Mouse (Mus musculus) heart, embryonic 15.5 days (tissue): ENCODE data around the gene Plekha6. TPM values are rescaled to one million over a fixed set of nuclear protein-coding genes. Genes with fewer than 3 reads are reported as not detected.

Source experiments
- ATAC-seq: fragments of 200-750 bp; cut with Nextera tagmentation; replicated peaks from 2 replicates; pipeline ENCODE4 v1.8.0; 2017; ENCODE audit warnings: low read depth, moderate TSS enrichment; ENCODE audit not compliant: insufficient number of reproducible peaks, insufficient read depth, low FRiP score
- H3K27ac ChIP-seq: fragments of 300-500 bp; sonication (generic); 2 replicates; pipeline ENCODE4 v1.5.1; 2015; ENCODE audit warnings: mild to moderate bottlenecking, inconsistent platforms
- H3K27me3 ChIP-seq: fragments of 300-500 bp; sonication (generic); 2 replicates; pipeline ENCODE4 v1.6.1; 2015; ENCODE audit warnings: inconsistent platforms
- H3K36me3 ChIP-seq: fragments of 300-500 bp; sonication (generic); 2 replicates; pipeline ENCODE4 v1.6.1; 2015; ENCODE audit warnings: mild to moderate bottlenecking, inconsistent platforms
- H3K4me1 ChIP-seq: fragments of 300-500 bp; sonication (generic); replicated peaks from 2 replicates; pipeline ENCODE4 v1.6.1; 2015; ENCODE audit warnings: inconsistent platforms
- H3K4me2 ChIP-seq: fragments of 300-500 bp; sonication (generic); 2 replicates; pipeline ENCODE4 v1.6.1; 2015; ENCODE audit warnings: inconsistent platforms, mild to moderate bottlenecking, moderate library complexity
- H3K4me3 ChIP-seq: fragments of 300-500 bp; sonication (generic); 2 replicates; pipeline ENCODE4 v1.5.1; 2015; ENCODE audit warnings: mild to moderate bottlenecking, inconsistent platforms
- H3K9ac ChIP-seq: fragments of 300-500 bp; sonication (generic); 2 replicates; pipeline ENCODE4 v1.6.1; 2015; ENCODE audit warnings: mild to moderate bottlenecking, inconsistent platforms
- H3K9me3 ChIP-seq: fragments of 300-500 bp; sonication (generic); replicated peaks from 2 replicates; pipeline ENCODE4 v1.6.1; 2016; ENCODE audit warnings: inconsistent platforms
- WGBS: fragments of 180-500 bp; shearing (Covaris S2); methylation state at CpG from one replicate; pipeline ENCODE4 v1.1.7; 2015; ENCODE audit warnings: mixed read lengths; 5-methylcytosine and 5-hydroxymethylcytosine counted together
- polyA plus RNA-seq: library from polyadenylated mRNA; unstranded; fragments of >200 nt; fragmentation: Nextera tagmentation; extraction: Ambion mirVana; gene quantifications from 2 replicates; pipeline ENCODE4 v1.2.1, GENCODE M21; 2015

Plekha6 gene
- polyA plus RNA-seq, 1 experiment from 2014 or later = 12.2 TPM

DNA sequence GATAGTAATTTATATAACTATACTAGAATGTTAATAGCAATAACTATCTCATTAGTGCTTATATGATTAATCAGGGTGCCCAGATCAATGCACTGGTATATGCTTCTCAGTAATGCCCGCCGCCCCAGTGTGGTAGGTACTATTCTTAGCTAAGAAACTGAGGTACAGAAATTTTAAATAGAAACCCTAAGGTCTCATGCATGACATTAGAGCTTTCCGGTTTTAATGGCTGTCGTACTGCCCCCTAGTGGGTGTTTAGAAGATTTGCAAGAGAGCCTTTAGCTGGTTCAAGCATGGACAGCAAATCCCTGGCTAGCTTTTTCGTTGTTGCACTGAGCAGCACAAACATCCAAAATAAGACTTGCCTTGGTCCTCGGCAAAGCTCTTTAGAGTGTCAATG, 143.3 kb downstream of the Plekha6 start:
- no peaks in the 10 kb centered on the region for H3K9me3 ChIP-seq
- H3K27me3 ChIP-seq = 0 out of 2 replicates have a peak, but pooled peaks cover 3% of the 10 kb centered on the region
- no peaks in the 10 kb centered on the region for H3K36me3 ChIP-seq
- H3K4me2 ChIP-seq = no peak overlapping the region
- H3K4me3 ChIP-seq = no peak overlapping the region
- 9% methylated on average over 6 of the region's 6 CpGs for WGBS
- no peak overlapping the region for H3K9ac ChIP-seq
- H3K4me1 ChIP-seq = peaks cover 17% of the 10 kb centered on the region
- H3K27ac ChIP-seq = no peak overlapping the region
- no peak for ATAC-seq

DNA sequence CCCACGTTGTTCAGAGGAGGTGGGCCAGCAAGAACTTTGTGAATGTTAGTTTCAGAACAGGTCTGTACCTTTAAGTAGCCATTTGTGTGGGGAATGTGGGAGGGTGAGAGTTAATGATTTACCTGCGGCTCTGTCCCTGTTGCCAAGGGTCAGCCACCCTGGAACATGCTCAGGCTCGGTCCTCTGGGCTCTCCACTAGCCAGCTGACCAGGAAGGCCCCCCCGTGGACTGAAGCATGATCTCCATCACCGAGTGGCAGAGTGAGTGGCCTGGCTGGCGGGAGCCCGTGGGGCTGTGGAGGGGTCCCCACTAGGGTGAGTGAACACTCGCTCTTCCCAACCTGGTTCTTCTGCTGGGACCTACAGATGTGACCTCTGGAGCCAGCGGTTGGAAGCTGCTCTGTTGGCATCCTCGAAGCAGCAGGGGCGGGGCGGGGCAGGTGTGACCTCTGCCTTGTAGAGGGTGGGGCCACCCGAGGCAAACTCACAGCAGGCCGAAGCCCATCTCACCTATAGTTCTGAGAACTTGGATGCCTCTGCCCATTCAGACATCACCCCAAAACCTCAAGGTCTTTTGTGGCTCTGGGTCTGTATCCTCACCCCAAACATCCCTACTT, 145.8 kb downstream of the Plekha6 start, which contains the start of gene Golt1a:
Gene Golt1a (plus strand): TSS at position 149 of the 616 bp plus-strand sequence.
- 68% methylated on average over 14 of the region's 14 CpGs for WGBS
- ATAC-seq = no peak; the same call in 1 of the 2 replicates
- no peaks in the 10 kb centered on the region for H3K9me3 ChIP-seq
- peaks cover 8% of the 10 kb centered on the region for H3K4me1 ChIP-seq
- no peak within 1 kb of the TSS for H3K4me3 ChIP-seq
- no peak within 1 kb of the TSS for H3K27ac ChIP-seq
- H3K27me3 ChIP-seq = 0 out of 2 replicates have a peak, but pooled peaks cover 3% of the 10 kb centered on the region
- no peaks in the 10 kb centered on the region for H3K36me3 ChIP-seq
- H3K9ac ChIP-seq = no peak within 1 kb of the TSS
- H3K4me2 ChIP-seq = no peak within 1 kb of the TSS

DNA sequence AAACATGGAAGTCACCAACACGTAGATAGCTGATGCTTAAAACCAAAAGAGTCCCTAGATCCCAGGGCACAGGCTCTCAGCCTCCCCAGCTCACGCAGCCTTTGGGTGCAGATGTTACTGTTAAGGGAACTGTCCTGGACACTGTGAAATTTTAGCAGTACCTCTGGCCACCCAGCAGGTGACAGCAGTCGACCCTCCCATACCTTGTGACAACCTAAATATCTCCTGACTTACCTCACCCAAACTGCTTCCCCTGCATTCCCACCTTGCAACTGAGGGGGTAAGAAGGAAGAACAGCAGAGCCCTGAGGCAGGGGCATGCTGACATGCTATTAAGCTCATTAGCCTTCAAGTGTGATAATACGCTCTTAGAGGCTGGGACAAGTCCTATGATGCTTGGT, 147.2 kb downstream of the Plekha6 start:
- Histone ChIP-seq H3K9me3 (no peaks in the 10 kb centered on the region), H3K9ac (no peak overlapping the region), H3K4me2 (no peak overlapping the region), H3K4me3 (no peak overlapping the region), H3K27ac (no peak overlapping the region), H3K36me3 (no peaks in the 10 kb centered on the region), H3K4me1 (peaks cover 8% of the 10 kb centered on the region), H3K27me3 (0 out of 2 replicates have a peak, but pooled peaks cover 3% of the 10 kb centered on the region)
- WGBS = 59% methylated on average over 4 of the region's 4 CpGs
- no peak for ATAC-seq

DNA sequence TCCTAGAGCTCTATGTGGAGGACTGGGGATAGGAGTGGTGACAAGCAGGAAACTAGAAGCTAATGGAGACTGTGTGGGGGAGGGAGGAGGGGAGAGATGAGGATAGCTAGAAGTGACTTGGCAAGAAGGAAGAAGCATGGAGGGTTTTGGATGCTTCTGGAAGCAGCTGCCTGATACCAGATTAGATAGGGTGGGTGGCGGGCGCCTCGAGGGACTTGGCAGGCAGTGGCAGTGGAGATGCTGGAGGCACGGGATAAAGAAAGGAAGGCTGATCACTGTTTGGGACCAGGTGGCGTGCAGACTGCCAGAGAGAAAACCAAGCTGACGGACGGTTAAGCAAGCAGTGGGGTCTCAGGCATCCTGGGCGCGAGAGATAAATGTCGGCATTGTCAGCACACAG, 147.9 kb downstream of the Plekha6 start:
- no peak overlapping the region for H3K27ac ChIP-seq
- no peaks in the 10 kb centered on the region for H3K9me3 ChIP-seq
- H3K4me1 ChIP-seq = peaks cover 6% of the 10 kb centered on the region
- ATAC-seq = no peak
- 14% methylated on average over 10 of the region's 10 CpGs for WGBS
- no peaks in the 10 kb centered on the region for H3K36me3 ChIP-seq
- no peak overlapping the region for H3K4me3 ChIP-seq
- no peak overlapping the region for H3K9ac ChIP-seq
- no peak overlapping the region for H3K4me2 ChIP-seq
- H3K27me3 ChIP-seq = 0 out of 2 replicates have a peak, but pooled peaks cover 3% of the 10 kb centered on the region

DNA sequence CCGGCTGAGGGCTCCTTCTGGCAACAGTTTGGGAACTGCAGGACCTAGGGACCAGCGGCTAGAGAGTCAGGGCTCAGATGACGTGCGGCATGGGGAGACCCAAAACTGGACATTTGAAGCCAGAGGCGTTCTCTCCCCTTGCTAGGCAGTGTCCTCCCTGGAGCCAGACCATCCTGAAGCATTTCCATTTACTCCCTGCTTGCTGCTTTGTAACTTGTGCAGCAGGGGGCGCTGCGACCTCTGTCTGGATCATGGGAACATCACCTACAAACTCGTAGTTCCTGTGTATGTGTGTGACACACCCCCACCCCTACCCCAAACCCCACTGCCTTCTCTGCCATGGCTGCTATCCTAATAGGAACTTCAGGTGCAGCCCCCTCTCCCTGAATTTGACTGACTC, 150.4 kb downstream of the Plekha6 start:
- no peak overlapping the region for H3K27ac ChIP-seq
- H3K9me3 ChIP-seq = 0 out of 2 replicates have a peak, but pooled peaks cover 3% of the 10 kb centered on the region
- H3K4me1 ChIP-seq = peaks cover 3% of the 10 kb centered on the region
- ATAC-seq = no peak
- WGBS = 23% methylated on average over 8 of the region's 8 CpGs
- H3K4me3 ChIP-seq = no peak overlapping the region
- H3K36me3 ChIP-seq = no peaks in the 10 kb centered on the region
- H3K4me2 ChIP-seq = no peak overlapping the region
- H3K27me3 ChIP-seq = 0 out of 2 replicates have a peak, but pooled peaks cover 3% of the 10 kb centered on the region
- no peak overlapping the region for H3K9ac ChIP-seq

DNA sequence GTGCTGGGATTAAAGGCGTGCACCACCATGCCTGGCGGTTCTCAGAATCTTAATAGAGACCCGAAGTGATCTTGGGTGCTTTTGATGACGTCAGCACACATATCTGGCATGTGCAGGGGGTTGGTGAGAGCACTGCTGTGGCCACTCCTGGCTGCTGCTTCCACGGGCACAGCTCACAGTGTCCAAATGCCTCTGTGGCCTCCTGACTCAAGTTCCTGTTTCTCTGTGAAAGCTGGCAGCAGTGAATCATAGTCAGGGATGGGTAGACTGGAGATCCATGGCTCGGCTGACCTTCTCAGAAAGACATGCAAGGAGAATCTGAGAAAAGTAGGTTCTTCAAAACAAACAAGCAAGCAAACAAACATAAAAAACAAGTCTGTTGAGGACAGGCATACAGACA, 151.8 kb downstream of the Plekha6 start:
- Histone ChIP-seq H3K4me1 (peaks cover 3% of the 10 kb centered on the region), H3K9ac (no peak overlapping the region), H3K27me3 (no peaks in the 10 kb centered on the region), H3K9me3 (0 out of 2 replicates have a peak, but pooled peaks cover 3% of the 10 kb centered on the region), H3K36me3 (no peaks in the 10 kb centered on the region), H3K4me3 (no peak overlapping the region), H3K4me2 (no peak overlapping the region), H3K27ac (no peak overlapping the region)
- WGBS = 69% methylated on average over 6 of the region's 6 CpGs
- ATAC-seq = no peak

DNA sequence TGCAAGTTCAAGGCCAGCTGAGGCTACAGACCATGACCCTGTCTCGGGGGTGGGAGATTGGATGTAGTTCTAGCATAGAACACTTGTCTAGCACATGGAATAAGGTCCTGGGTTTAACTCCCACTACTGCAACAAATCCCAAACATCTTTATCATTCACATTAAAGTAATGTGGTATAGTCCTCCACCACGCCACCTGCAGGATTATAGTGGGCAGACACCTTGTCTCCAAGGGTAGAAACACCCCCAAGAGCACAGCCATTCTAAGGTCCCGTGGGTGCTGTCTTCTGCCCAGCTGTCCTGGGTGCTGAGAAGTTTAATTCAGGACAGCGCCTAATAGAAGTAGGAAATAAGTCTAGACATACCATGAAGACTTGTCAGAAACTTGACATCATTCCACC, 152.6 kb downstream of the Plekha6 start:
- H3K27me3 ChIP-seq = no peaks in the 10 kb centered on the region
- no peak overlapping the region for H3K27ac ChIP-seq
- H3K4me3 ChIP-seq = no peak overlapping the region
- 0 out of 2 replicates have a peak, but pooled peaks cover 3% of the 10 kb centered on the region for H3K9me3 ChIP-seq
- H3K4me1 ChIP-seq = peaks cover 3% of the 10 kb centered on the region
- no peak overlapping the region for H3K9ac ChIP-seq
- 80% methylated on average over 4 of the region's 4 CpGs for whole genome bisulfite sequencing
- no peaks in the 10 kb centered on the region for H3K36me3 ChIP-seq
- no peak for ATAC-seq
- H3K4me2 ChIP-seq = no peak overlapping the region

DNA sequence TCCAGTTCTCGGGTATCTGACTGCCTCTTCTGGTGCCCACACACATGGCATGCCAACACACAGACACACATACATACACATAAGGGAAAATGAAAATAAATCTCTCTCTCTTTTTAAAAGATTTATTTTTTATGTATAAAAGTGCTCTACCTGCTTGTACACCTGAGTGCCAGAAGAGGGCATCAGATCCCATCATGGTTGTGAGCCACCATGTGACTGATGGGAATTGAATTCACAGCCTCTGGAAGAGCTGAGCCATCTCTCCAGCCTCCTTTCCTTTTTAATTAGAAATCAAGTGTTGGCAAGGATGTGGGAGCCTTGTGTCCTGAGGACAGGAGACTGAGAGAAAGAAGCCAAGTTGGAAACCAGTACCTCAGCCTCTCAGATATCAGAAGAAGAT, 153.1 kb downstream of the Plekha6 start:
- H3K9ac ChIP-seq = no peak overlapping the region
- H3K27me3 ChIP-seq = no peaks in the 10 kb centered on the region
- H3K4me3 ChIP-seq = no peak overlapping the region
- ATAC-seq = no peak
- H3K27ac ChIP-seq = no peak overlapping the region
- H3K9me3 ChIP-seq = 0 out of 2 replicates have a peak, but pooled peaks cover 3% of the 10 kb centered on the region
- 78% methylated on average over 1 of the region's 1 CpGs for WGBS
- H3K4me2 ChIP-seq = no peak overlapping the region
- no peaks in the 10 kb centered on the region for H3K36me3 ChIP-seq
- H3K4me1 ChIP-seq = peaks cover under 1% of the 10 kb centered on the region; the same call in 1 of the 2 replicates

DNA sequence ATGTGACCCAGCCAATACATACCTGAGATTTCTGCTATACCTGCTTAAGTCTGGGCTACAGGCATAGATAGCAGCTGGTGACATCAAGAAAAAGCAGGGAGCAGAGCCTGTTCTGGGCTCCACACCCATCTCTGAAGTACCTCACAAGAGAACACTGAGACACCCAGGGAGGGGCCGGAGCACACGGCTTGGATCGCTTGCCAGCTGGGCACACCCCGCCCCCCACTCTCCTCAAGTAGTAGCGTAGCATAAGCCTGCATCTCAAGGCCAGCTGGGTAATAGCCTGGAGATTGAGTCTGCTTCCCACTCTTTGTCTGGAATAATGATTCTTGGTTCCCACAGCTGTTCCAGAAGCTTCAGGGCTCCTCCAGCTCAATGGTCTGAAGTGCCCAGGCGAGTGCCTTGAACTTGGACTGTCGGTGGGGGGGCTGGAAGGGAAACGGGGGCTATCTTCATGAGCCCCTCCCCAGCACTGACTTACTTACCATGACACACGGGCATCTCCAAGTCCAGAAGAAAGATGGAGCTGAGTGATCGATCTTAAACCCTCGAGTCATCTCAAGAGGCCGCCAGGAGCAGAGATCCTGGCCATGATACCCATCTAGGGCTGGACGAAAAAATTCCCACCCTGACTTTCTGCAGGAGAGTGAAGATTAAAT, 157.4 kb downstream of the Plekha6 start, which contains the start of gene Kiss1:
Gene Kiss1 (plus strand): TSS at position 609 of the 659 bp plus-strand sequence.
- no peak within 1 kb of the TSS for H3K4me2 ChIP-seq
- H3K4me3 ChIP-seq = no peak within 1 kb of the TSS
- no peak for ATAC-seq
- no peaks in the 10 kb centered on the region for H3K4me1 ChIP-seq
- no peak within 1 kb of the TSS for H3K9ac ChIP-seq
- 0 out of 2 replicates have a peak, but pooled peaks cover 3% of the 10 kb centered on the region for H3K9me3 ChIP-seq
- 79% methylated on average over 13 of the region's 13 CpGs for WGBS
- 0 out of 2 replicates have a peak, but pooled peaks cover 3% of the 10 kb centered on the region for H3K27me3 ChIP-seq
- H3K36me3 ChIP-seq = no peaks in the 10 kb centered on the region
- no peak within 1 kb of the TSS for H3K27ac ChIP-seq

DNA sequence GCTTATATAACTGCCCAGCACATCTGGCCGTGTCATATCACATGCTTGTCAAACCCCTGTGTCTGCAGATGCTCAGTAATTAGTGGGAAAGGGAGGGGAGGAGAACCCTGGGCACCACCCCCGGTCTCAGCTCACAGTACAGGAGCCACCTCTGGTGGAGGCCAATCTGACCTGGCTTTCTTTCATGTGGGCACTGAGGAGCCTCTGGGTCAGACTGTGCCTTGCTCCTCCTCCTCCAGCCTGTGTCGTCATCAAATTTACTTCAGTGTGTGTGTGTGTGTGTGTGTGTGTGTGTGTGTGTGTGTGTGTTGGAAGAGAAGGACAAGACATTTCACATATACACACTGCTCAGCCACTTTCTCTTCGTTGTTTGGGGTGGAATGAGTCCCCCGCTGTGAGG, 159.3 kb downstream of the Plekha6 start:
- Histone ChIP-seq H3K27me3 (peaks cover 13% of the 10 kb centered on the region), H3K27ac (no peak overlapping the region), H3K4me1 (no peaks in the 10 kb centered on the region), H3K4me2 (no peak overlapping the region), H3K9ac (no peak overlapping the region), H3K9me3 (0 out of 2 replicates have a peak, but pooled peaks cover 2% of the 10 kb centered on the region), H3K36me3 (no peaks in the 10 kb centered on the region), H3K4me3 (no peak overlapping the region)
- WGBS = 37% methylated on average over 5 of the region's 5 CpGs
- ATAC-seq = no peak

DNA sequence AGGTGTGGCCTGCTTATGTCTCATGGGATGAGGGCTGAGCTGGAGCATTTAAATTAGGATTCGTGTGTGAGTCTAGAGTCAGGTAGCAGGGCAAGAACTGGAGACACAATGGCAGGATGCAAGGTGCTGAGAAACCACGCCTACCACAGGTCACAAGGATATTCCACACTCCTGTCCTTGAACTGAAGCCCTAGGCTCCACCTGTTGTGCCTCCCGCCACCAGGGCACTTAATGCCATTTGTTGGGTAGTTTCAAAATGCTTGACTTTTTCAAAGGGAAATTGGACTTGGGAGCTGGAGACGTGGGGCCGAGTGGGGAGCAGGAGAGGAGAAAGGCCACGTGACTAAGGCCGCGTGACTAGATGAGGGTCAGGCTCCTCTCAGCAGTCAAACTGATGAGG, 161.9 kb downstream of the Plekha6 start:
- WGBS = 74% methylated on average over 8 of the region's 8 CpGs
- ATAC-seq = no peak
- Histone ChIP-seq H3K4me2 (no peak overlapping the region), H3K4me1 (peaks cover 8% of the 10 kb centered on the region), H3K36me3 (no peaks in the 10 kb centered on the region), H3K27ac (no peak overlapping the region), H3K27me3 (peaks cover 36% of the 10 kb centered on the region), H3K9ac (no peak overlapping the region), H3K9me3 (no peaks in the 10 kb centered on the region), H3K4me3 (no peak overlapping the region)
